Mouse (Mus musculus) hindbrain, embryonic 10.5 days (tissue): ENCODE results near the gene Tfap2b. TPM values are rescaled to one million over a fixed set of nuclear protein-coding genes. Genes with fewer than 3 reads are reported as not detected.

ENCODE experiments used
- DNase-seq: peaks from one replicate; pipeline ENCODE4 v3.0.0-alpha.2; 2017; ENCODE audit warnings: low spot score
- H3K27ac ChIP-seq: fragments of 300-500 bp; sonication (generic); 2 replicates; pipeline ENCODE4 v1.5.1; 2016; ENCODE audit warnings: mild to moderate bottlenecking, moderate library complexity
- H3K27me3 ChIP-seq: fragments of 300-500 bp; sonication (generic); 2 replicates; pipeline ENCODE4 v1.6.1; 2016; ENCODE audit warnings: mild to moderate bottlenecking; ENCODE audit not compliant: poor library complexity, insufficient read depth, severe bottlenecking
- H3K36me3 ChIP-seq: fragments of 300-500 bp; sonication (generic); 2 replicates; pipeline ENCODE4 v1.6.1; 2016; ENCODE audit warnings: mild to moderate bottlenecking, moderate library complexity
- H3K4me1 ChIP-seq: fragments of 300-500 bp; sonication (generic); replicated peaks from 2 replicates; pipeline ENCODE4 v1.6.1; 2016; ENCODE audit warnings: mild to moderate bottlenecking
- H3K4me3 ChIP-seq: fragments of 300-500 bp; sonication (generic); 2 replicates; pipeline ENCODE4 v1.5.1; 2016; ENCODE audit warnings: mild to moderate bottlenecking, moderate library complexity
- H3K9me3 ChIP-seq: fragments of 300-500 bp; sonication (generic); 2 replicates; pipeline ENCODE4 v1.6.1; 2016; ENCODE audit warnings: mild to moderate bottlenecking, moderate library complexity
- WGBS: fragments of 180-500 bp; shearing (Covaris S2); methylation state at CpG from one replicate; pipeline ENCODE4 v1.1.7; 2016; 5-methylcytosine and 5-hydroxymethylcytosine counted together
- polyA plus RNA-seq: library from polyadenylated mRNA; unstranded; fragments of >200 nt; fragmentation: Nextera tagmentation; extraction: Ambion mirVana; gene quantifications from 2 replicates; pipeline ENCODE4 v1.2.1, GENCODE M21; 2016

Gene Tfap2b
- polyA plus RNA-seq, 1 experiment from 2014 or later = 81.5 TPM

DNA sequence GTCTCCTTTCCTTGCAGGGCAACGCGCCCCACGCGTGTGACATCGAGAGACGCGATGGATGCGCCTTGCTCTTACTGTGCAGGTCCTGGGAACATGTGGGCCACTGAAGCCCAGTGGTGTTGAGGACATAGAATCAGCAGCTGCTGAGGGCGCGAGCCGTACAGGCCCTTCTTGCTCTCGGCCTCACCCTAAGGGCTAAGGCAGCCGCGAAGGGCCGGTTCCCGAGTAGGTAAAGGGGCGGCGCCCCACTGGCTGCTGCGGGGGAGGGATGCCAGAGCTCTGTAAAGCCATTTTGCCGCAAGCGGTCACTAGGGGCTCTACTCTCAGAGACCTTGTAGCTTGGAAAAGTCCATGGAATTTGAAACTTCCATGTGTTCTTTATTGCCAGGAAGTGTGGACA is 27.9 kb downstream of the Tfap2b start:
- no peak overlapping the region for H3K27ac ChIP-seq
- H3K4me3 ChIP-seq = no peak overlapping the region
- H3K36me3 ChIP-seq = no peaks in the 10 kb centered on the region
- 2% methylated on average over 21 of the region's 21 CpGs for WGBS
- peaks cover 17% of the 10 kb centered on the region; the same call in 1 of the 2 replicates for H3K4me1 ChIP-seq
- peak; percentile 64 for DNase-seq
- H3K9me3 ChIP-seq = no peaks in the 10 kb centered on the region
- H3K27me3 ChIP-seq = peaks cover 98% of the 10 kb centered on the region

DNA sequence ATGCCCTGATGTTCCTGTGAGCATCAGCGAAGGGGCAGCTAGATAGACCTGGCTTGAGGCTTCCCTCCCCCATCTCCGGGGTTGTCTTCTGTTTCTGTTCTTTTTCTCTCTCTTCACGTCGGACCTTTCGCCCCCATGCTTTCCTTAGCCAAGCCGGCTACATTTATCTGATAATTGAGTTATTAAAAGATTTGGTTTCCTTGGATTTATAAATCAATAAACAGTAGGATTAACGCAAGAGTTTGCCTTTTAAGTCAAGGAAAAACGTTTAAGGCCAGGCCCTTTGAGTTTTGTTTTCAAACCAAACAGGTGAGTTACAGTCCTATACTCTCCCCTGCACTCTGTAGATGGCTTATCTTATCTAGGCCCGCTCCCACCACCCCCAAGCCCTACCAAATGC is 28.3 kb downstream of the Tfap2b start:
- WGBS = 2% methylated on average over 9 of the region's 9 CpGs
- H3K27ac ChIP-seq = no peak overlapping the region
- H3K36me3 ChIP-seq = no peaks in the 10 kb centered on the region
- peaks cover 17% of the 10 kb centered on the region; the same call in 1 of the 2 replicates for H3K4me1 ChIP-seq
- no peak for DNase-seq
- H3K27me3 ChIP-seq = peaks cover 98% of the 10 kb centered on the region
- H3K4me3 ChIP-seq = no peak overlapping the region
- no peaks in the 10 kb centered on the region for H3K9me3 ChIP-seq

DNA sequence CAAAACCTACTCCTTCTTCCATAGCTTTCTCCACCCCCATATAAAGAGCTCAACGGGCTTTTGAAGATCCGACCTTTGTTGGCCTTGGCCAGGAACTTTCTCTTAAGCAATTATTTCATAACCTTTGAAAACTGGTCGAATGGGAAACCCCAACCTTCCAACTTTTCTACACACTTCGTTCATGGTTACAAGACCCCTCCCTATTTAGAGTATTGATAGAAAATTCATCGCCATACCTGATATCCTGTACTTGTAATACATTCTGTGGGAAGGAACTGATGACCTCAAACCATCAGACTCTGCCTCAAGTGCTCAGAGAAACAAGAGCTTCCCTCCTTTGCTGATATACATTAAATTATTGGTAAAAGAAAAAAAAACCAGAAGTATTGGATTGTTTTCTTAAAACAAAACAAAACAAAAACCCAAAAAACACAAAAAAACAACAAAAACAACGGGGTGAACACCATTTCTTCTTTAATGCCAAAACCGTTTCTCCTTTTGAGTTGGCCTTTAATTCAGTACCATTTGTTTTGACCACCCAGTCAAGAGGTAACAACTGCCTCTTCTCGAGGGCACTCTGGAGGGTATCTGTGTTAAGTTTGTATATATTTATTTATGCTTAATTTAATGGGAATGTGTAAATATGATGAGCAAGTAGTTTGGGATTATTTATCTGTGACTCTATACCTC is 29.2 kb downstream of the Tfap2b start:
- 6% methylated on average over 8 of the region's 8 CpGs for whole genome bisulfite sequencing
- Histone ChIP-seq H3K36me3 (no peaks in the 10 kb centered on the region), H3K27ac (no peak overlapping the region), H3K4me1 (peaks cover 17% of the 10 kb centered on the region; the same call in 1 of the 2 replicates), H3K4me3 (no peak overlapping the region), H3K27me3 (peaks cover 98% of the 10 kb centered on the region), H3K9me3 (no peaks in the 10 kb centered on the region)
- no peak for DNase-seq

DNA sequence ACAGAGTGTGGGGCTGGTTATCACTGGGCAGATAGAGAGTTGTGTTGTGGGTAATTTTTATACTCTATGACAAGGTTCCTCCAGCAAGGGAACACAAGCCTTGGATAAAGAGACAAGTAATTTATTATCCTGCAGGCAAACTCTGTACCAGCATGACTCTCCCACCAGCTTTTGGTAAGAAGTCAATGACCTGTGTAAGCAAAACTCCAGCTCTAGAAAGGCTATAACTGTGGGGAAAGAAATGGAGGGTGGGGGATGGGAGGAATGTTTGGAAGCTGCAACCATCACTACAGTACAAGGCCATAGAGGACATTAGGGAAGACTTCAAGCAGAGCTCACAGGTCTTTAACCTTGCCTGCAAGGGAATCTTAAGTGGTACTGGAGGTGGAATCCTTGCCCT is 31.3 kb downstream of the Tfap2b start:
- H3K4me3 ChIP-seq = no peak overlapping the region
- no peaks in the 10 kb centered on the region for H3K9me3 ChIP-seq
- no peak overlapping the region for H3K27ac ChIP-seq
- DNase-seq = no peak
- H3K36me3 ChIP-seq = no peaks in the 10 kb centered on the region
- peaks cover 99% of the 10 kb centered on the region for H3K27me3 ChIP-seq
- H3K4me1 ChIP-seq = peaks cover 26% of the 10 kb centered on the region

DNA sequence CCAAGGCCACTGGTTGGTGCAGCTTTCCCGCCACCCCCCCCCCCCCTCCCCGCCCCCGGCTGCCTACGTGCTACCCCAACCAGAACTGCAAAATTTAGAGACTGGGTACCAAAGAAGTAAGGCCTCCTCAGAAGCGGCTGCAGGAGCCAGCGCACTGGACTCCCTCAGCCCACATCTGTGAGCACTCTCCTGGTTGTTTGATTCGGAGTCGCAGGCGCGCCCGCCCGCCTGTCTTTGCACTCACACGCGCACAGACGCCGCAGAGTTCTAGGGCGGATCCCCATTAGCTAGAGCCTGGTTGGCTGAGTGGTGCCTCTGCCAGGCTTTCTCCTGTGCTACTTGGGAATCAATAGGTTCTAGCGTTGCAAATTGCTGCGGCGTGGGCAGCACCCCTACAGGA is 32.6 kb downstream of the Tfap2b start:
- peak; percentile 64 for DNase-seq
- H3K27ac ChIP-seq = no peak overlapping the region
- under 1% methylated on average over 20 of the region's 20 CpGs for WGBS

DNA sequence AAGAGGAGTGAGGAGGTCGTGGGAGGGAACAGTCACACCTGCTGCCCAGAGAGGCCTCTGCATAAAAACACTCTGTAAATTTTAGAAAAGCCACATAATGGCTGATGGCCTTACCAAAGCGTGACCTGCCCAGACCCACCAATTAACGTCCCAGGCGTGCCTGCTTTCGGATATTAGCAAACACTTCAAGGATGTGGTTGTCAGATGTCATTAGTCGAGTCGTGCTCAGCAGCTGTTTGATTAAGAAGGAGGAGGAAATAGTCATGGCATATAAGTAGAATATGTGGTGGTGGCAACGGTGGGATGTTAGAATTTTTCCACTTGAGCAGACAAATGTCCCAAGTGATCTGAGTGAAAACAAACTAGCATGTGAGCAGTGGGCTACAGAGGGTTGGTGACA is 33.3 kb downstream of the Tfap2b start:
- H3K9me3 ChIP-seq = no peaks in the 10 kb centered on the region
- H3K27me3 ChIP-seq = peaks cover 91% of the 10 kb centered on the region
- H3K4me1 ChIP-seq = peaks cover 30% of the 10 kb centered on the region
- no peaks in the 10 kb centered on the region for H3K36me3 ChIP-seq
- H3K4me3 ChIP-seq = no peak overlapping the region
- DNase-seq = no peak
- 5% methylated on average over 8 of the region's 8 CpGs for WGBS
- H3K27ac ChIP-seq = no peak overlapping the region

More for the DNA sequence above, 32.6 kb downstream of the Tfap2b start:
- H3K4me3 ChIP-seq = peak overlapping the region; percentile 36
- peaks cover 91% of the 10 kb centered on the region for H3K27me3 ChIP-seq
- H3K4me1 ChIP-seq = peaks cover 34% of the 10 kb centered on the region
- H3K9me3 ChIP-seq = no peaks in the 10 kb centered on the region
- no peaks in the 10 kb centered on the region for H3K36me3 ChIP-seq

DNA sequence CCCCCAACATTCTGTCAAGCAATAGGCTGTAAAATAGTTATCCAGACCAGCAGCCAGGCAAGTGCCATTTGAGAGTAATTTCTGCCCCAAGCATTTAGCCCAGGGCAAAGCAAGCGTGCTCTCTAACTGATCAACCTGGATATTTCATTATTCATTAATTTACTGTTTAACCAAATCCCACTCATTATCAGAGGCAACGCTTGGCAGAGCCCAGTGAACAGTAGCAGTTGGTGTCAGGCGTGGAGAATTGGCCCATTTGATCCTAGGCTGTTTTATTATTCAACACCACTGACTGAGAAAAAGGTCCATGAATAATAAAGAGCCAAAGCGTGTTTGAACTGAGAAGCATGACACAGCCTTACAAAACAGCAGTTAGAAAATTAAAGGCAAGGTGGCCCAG is 36.3 kb downstream of the Tfap2b start:
- WGBS = 17% methylated on average over 4 of the region's 4 CpGs
- H3K4me3 ChIP-seq = no peak overlapping the region
- H3K9me3 ChIP-seq = no peaks in the 10 kb centered on the region
- peak; percentile 43 for DNase-seq
- no peaks in the 10 kb centered on the region for H3K36me3 ChIP-seq
- H3K4me1 ChIP-seq = peaks cover 30% of the 10 kb centered on the region
- H3K27ac ChIP-seq = no peak overlapping the region
- H3K27me3 ChIP-seq = peaks cover 75% of the 10 kb centered on the region

DNA sequence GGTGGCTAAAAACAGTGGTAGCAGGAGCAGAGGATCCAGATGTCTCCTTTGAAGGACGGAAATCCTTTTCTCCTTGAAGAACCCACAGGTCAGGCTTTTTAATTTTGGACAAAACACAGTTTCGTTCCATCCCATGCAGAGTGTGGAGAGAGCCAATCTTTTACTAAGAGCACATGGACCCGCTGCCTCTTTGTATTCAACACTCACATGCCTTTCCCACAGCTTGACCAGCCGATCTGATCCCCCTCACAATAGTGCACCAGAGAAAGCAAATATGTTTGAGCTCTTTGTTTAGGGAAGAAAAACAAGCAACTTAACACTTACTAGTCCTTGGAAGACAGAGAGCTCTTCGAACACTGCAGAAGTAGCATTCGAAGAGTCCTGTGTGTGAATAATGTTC is 42.6 kb downstream of the Tfap2b start:
- DNase-seq = no peak
- H3K27ac ChIP-seq = no peak overlapping the region
- H3K4me3 ChIP-seq = no peak overlapping the region
- H3K36me3 ChIP-seq = no peaks in the 10 kb centered on the region
- H3K9me3 ChIP-seq = no peaks in the 10 kb centered on the region
- 34% methylated on average over 6 of the region's 6 CpGs for WGBS
- H3K27me3 ChIP-seq = peaks cover 22% of the 10 kb centered on the region
- peaks cover 8% of the 10 kb centered on the region; the same call in 1 of the 2 replicates for H3K4me1 ChIP-seq

DNA sequence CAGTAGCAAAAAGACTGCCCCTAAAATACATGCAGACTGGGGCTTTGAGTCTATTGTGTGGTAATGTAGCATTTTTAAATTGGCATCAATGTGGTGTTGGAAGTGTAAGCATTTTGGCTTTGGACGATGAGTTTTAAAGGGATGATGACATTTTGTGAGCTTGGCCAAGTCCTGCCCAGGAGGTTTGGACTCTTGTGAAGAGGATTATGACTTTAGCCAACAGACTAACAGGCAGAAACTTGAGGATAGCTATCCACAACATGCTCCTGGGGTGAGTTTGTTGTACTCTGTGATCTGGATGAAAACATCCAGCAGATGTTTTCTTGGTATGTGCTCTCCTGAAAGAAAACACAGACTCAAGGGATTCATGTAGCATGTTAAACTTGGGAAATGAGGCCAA is 60.9 kb downstream of the Tfap2b start:
- WGBS = 80% methylated on average over 1 of the region's 1 CpGs
- H3K4me3 ChIP-seq = no peak overlapping the region
- H3K9me3 ChIP-seq = no peaks in the 10 kb centered on the region
- no peaks in the 10 kb centered on the region for H3K4me1 ChIP-seq
- H3K27ac ChIP-seq = no peak overlapping the region
- no peaks in the 10 kb centered on the region for H3K27me3 ChIP-seq
- H3K36me3 ChIP-seq = no peaks in the 10 kb centered on the region
- DNase-seq = no peak

Other genes with a start within 250 kb of the Tfap2b start
- 0.50 and 0.61 TPM in 2 replicates for gene Tfap2d, start 105.9 kb upstream of the Tfap2b start, polyA plus RNA-seq